Mouse (Mus musculus) megakaryocyte, embryonic 14.5 days (primary cell): Measurements from ENCODE around the gene Pbxip1. TPM values are rescaled to one million over a fixed set of nuclear protein-coding genes. Genes with fewer than 3 reads are reported as not detected.

Experiments
- H3K27me3 ChIP-seq: replicated peaks from 2 replicates; pipeline ENCODE3; 2012; ENCODE audit warnings: inconsistent platforms
- H3K36me3 ChIP-seq: replicated peaks from 2 replicates; pipeline ENCODE3; 2012; ENCODE audit warnings: low read length, inconsistent platforms, mixed read lengths
- H3K4me1 ChIP-seq: 2 replicates; pipeline ENCODE4 v1.6.1; 2012; ENCODE audit warnings: inconsistent platforms
- H3K4me3 ChIP-seq: replicated peaks from 2 replicates; pipeline ENCODE3; 2012; ENCODE audit warnings: moderate library complexity, mild to moderate bottlenecking, inconsistent platforms
- H3K9me3 ChIP-seq: 2 replicates; pipeline ENCODE4 v1.6.1; 2012; ENCODE audit warnings: inconsistent platforms
- FLI1 ChIP-seq: IDR thresholded peaks from 2 replicates; pipeline ENCODE4 v1.6.1; 2012; ENCODE audit warnings: low read length, inconsistent platforms, mixed read lengths
- GATA1 ChIP-seq: IDR thresholded peaks from 3 replicates; pipeline ENCODE4 v1.6.1; 2012; ENCODE audit warnings: mixed read lengths, low read length, inconsistent platforms, borderline replicate concordance
- polyA plus RNA-seq: library from polyadenylated mRNA; stranded (reverse); fragments of >175 nt; gene quantifications from 2 replicates; pipeline ENCODE4 v1.2.3, GENCODE M21; 2012; ENCODE audit warnings: low replicate concordance; ENCODE audit not compliant: insufficient read depth

Pbxip1 gene
- polyA plus RNA-seq, 1 experiment = 23.0 TPM

- no peaks in the 10 kb centered on the region for H3K27me3 ChIP-seq
- H3K4me1 ChIP-seq = peaks cover 48% of the 10 kb centered on the region
- peaks cover 67% of the 10 kb centered on the region for H3K36me3 ChIP-seq
Observed at GRCm38 (mm10) chr3:89409701-89410100, 26.8 kb upstream of the Pbxip1 start.

GRCm38 (mm10) chr3:89410864-89411263 lies 25.6 kb upstream of the Pbxip1 start:
- peaks cover 3% of the 10 kb centered on the region; the same call in 1 of the 2 replicates for H3K9me3 ChIP-seq
- peak overlapping the region; percentile 93 for H3K4me3 ChIP-seq
- peaks cover 48% of the 10 kb centered on the region for H3K4me1 ChIP-seq
- TF ChIP-seq FLI1 (no peak), GATA1 (no peak)
- peaks cover 65% of the 10 kb centered on the region for H3K36me3 ChIP-seq
- H3K27me3 ChIP-seq = no peaks in the 10 kb centered on the region

More at GRCm38 (mm10) chr3:89409701-89410100, 26.8 kb upstream of the Pbxip1 start:
- Histone ChIP-seq H3K9me3 (peaks cover 1% of the 10 kb centered on the region; the same call in 1 of the 2 replicates), H3K4me3 (no peak overlapping the region)
- TF ChIP-seq FLI1 = no peak
- no peak for TF ChIP-seq GATA1

- peaks cover 57% of the 10 kb centered on the region for H3K4me1 ChIP-seq
- H3K9me3 ChIP-seq = peaks cover 3% of the 10 kb centered on the region; the same call in 1 of the 2 replicates
- H3K36me3 ChIP-seq = peaks cover 67% of the 10 kb centered on the region
- no peak for TF ChIP-seq GATA1
- TF ChIP-seq FLI1 = peak; percentile 74
- peak within 1 kb of the TSS; percentile 93 for H3K4me3 ChIP-seq
- H3K27me3 ChIP-seq = no peaks in the 10 kb centered on the region
Observed at GRCm38 (mm10) chr3:89411490-89412393, 24.8 kb upstream of the Pbxip1 start, which contains the start of gene Flad1. TSS of gene Flad1 (minus strand) at chr3:89411870.

- no peaks in the 10 kb centered on the region for H3K27me3 ChIP-seq
- H3K36me3 ChIP-seq = peaks cover 29% of the 10 kb centered on the region
- H3K9me3 ChIP-seq = peaks cover 3% of the 10 kb centered on the region; the same call in 1 of the 2 replicates
- H3K4me1 ChIP-seq = peaks cover 49% of the 10 kb centered on the region
- no peak for TF ChIP-seq FLI1
- TF ChIP-seq GATA1 = no peak
- H3K4me3 ChIP-seq = peak overlapping the region; percentile 21
Observed at GRCm38 (mm10) chr3:89416158-89416557, 20.3 kb upstream of the Pbxip1 start.

GRCm38 (mm10) chr3:89417131-89417530 lies 19.4 kb upstream of the Pbxip1 start:
- H3K4me1 ChIP-seq = peaks cover 56% of the 10 kb centered on the region
- peaks cover 3% of the 10 kb centered on the region; the same call in 1 of the 2 replicates for H3K9me3 ChIP-seq
- H3K27me3 ChIP-seq = no peaks in the 10 kb centered on the region
- peaks cover 35% of the 10 kb centered on the region for H3K36me3 ChIP-seq
- TF ChIP-seq GATA1 = no peak
- TF ChIP-seq FLI1 = no peak
- peak overlapping the region; percentile 95 for H3K4me3 ChIP-seq

GRCm38 (mm10) chr3:89417840-89418169 lies 18.7 kb upstream of the Pbxip1 start:
- TF ChIP-seq GATA1 = no peak
- TF ChIP-seq FLI1 = no peak
- Histone ChIP-seq H3K36me3 (peaks cover 42% of the 10 kb centered on the region), H3K4me3 (peak overlapping the region; percentile 95), H3K9me3 (peaks cover 3% of the 10 kb centered on the region; the same call in 1 of the 2 replicates), H3K4me1 (peaks cover 56% of the 10 kb centered on the region), H3K27me3 (no peaks in the 10 kb centered on the region)

GRCm38 (mm10) chr3:89418170-89418860 lies 18.2 kb upstream of the Pbxip1 start, which contains the start of the genes Cks1b and Shc1:
TSS of gene Cks1b (minus strand) at chr3:89418383.
TSS of gene Shc1 (plus strand) at chr3:89418443.
- H3K4me3 ChIP-seq = peak within 1 kb of the TSS; percentile 95
- H3K36me3 ChIP-seq = peaks cover 44% of the 10 kb centered on the region
- no peaks in the 10 kb centered on the region for H3K27me3 ChIP-seq
- H3K9me3 ChIP-seq = peaks cover 3% of the 10 kb centered on the region; the same call in 1 of the 2 replicates
- H3K4me1 ChIP-seq = peaks cover 58% of the 10 kb centered on the region
- TF ChIP-seq GATA1 = no peak
- TF ChIP-seq FLI1 = peak; percentile 58; the same call in 1 of the 2 replicates

- H3K9me3 ChIP-seq = peaks cover 3% of the 10 kb centered on the region; the same call in 1 of the 2 replicates
- peak overlapping the region; percentile 95 for H3K4me3 ChIP-seq
- peaks cover 48% of the 10 kb centered on the region for H3K36me3 ChIP-seq
- H3K27me3 ChIP-seq = no peaks in the 10 kb centered on the region
- peaks cover 59% of the 10 kb centered on the region for H3K4me1 ChIP-seq
- TF ChIP-seq GATA1 (no peak), FLI1 (no peak)
Observed at GRCm38 (mm10) chr3:89418861-89419250, 17.6 kb upstream of the Pbxip1 start.

- H3K9me3 ChIP-seq = peaks cover 3% of the 10 kb centered on the region; the same call in 1 of the 2 replicates
- H3K4me1 ChIP-seq = peaks cover 64% of the 10 kb centered on the region
- no peak for TF ChIP-seq FLI1
- no peak for TF ChIP-seq GATA1
- peaks cover 48% of the 10 kb centered on the region for H3K36me3 ChIP-seq
- H3K4me3 ChIP-seq = peak overlapping the region; percentile 95
- H3K27me3 ChIP-seq = no peaks in the 10 kb centered on the region
Observed at GRCm38 (mm10) chr3:89419571-89419970, 16.9 kb upstream of the Pbxip1 start.
